Mouse (Mus musculus): ENCODE measurements around the gene Mfsd4a. TPM values are rescaled to one million over a fixed set of nuclear protein-coding genes. Genes with fewer than 3 reads are reported as not detected.
A peak's percentile ranks its signal among the peaks of the same experiment; 100 is the strongest.

Mfsd4a gene
- polyA plus RNA-seq, 1 experiment from 2014 or later: 8.6 TPM

DNA sequence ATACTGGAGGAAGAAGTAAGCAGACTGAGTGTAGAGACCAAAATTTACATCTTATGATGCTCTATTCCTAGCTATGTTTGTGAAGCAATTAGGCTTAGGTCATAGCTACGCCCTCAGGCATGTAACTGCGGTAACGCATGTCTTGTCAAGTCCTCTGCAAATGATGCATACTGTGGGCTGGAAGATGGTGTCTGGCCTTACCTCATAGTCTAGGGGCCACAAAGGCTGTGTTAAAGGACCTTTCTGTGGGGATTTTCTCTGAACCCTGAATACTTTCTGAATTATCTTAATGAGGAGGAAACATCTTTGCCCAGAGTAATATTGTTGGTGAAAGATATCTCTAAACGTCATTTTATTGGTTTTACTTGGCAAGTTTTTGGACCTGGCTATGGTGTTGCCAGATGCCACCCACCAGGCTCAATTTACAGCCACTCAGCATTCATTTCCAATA is 66.0 kb downstream of the Mfsd4a start:
- Histone ChIP-seq H3K4me2 (ENCODE audit: low read depth, severe bottlenecking) (no peak overlapping the region), H3K4me3 (ENCODE audit: low read depth, low read length) (no peak overlapping the region), H3K27ac (replicated peaks; ENCODE audit: low read depth, low read length) (no peak overlapping the region), H3K9me3 (ENCODE audit: control insufficient read depth, low read length) (no peaks in the 10 kb centered on the region), H3K9ac (ENCODE audit: low read length) (no peak overlapping the region), H3K4me1 (ENCODE audit: control insufficient read depth, insufficient read depth, low read length) (no peaks in the 10 kb centered on the region), H3K36me3 (ENCODE audit: control insufficient read depth, insufficient read depth, low read length) (no peaks in the 10 kb centered on the region), H3K27me3 (ENCODE audit: control insufficient read depth, insufficient read depth, low read length) (no peaks in the 10 kb centered on the region)
- 86% methylated on average over 4 of the region's 4 CpGs for WGBS
- no peak for DNase-seq (ENCODE audit: low spot score)
- no peak for ATAC-seq (ENCODE audit: insufficient number of reproducible peaks, low FRiP score, low TSS enrichment, low read depth)

GRCm38 (mm10) chr1:132000506-132000905 is 67.4 kb downstream of the Mfsd4a start:
- no peak overlapping the region for H3K9ac ChIP-seq (ENCODE audit: low read length)
- no peak for ATAC-seq (ENCODE audit: insufficient number of reproducible peaks, low FRiP score, low TSS enrichment, low read depth)
- H3K27ac ChIP-seq (replicated peaks; ENCODE audit: low read depth, low read length): no peak overlapping the region
- no peaks in the 10 kb centered on the region for H3K27me3 ChIP-seq (ENCODE audit: control insufficient read depth, insufficient read depth, low read length)
- no peak overlapping the region for H3K4me2 ChIP-seq (ENCODE audit: low read depth, severe bottlenecking)
- H3K36me3 ChIP-seq (ENCODE audit: control insufficient read depth, insufficient read depth, low read length): no peaks in the 10 kb centered on the region
- H3K9me3 ChIP-seq (ENCODE audit: control insufficient read depth, low read length): no peaks in the 10 kb centered on the region
- no peaks in the 10 kb centered on the region for H3K4me1 ChIP-seq (ENCODE audit: control insufficient read depth, insufficient read depth, low read length)
- DNase-seq (ENCODE audit: low spot score): no peak
- no peak overlapping the region for H3K4me3 ChIP-seq (ENCODE audit: low read depth, low read length)

- no peak overlapping the region for H3K4me2 ChIP-seq (ENCODE audit: low read depth, severe bottlenecking)
- no peak overlapping the region for H3K4me3 ChIP-seq (ENCODE audit: low read depth, low read length)
- H3K36me3 ChIP-seq (ENCODE audit: control insufficient read depth, insufficient read depth, low read length): no peaks in the 10 kb centered on the region
- H3K9ac ChIP-seq (ENCODE audit: low read length): no peak overlapping the region
- no peaks in the 10 kb centered on the region for H3K9me3 ChIP-seq (ENCODE audit: control insufficient read depth, low read length)
- ATAC-seq (ENCODE audit: insufficient number of reproducible peaks, low FRiP score, low TSS enrichment, low read depth) (no peak), DNase-seq (ENCODE audit: low spot score) (peak; percentile 73)
- no peaks in the 10 kb centered on the region for H3K4me1 ChIP-seq (ENCODE audit: control insufficient read depth, insufficient read depth, low read length)
- no peak overlapping the region for H3K27ac ChIP-seq (replicated peaks; ENCODE audit: low read depth, low read length)
- H3K27me3 ChIP-seq (ENCODE audit: control insufficient read depth, insufficient read depth, low read length): no peaks in the 10 kb centered on the region
- 37% methylated on average over 4 of the region's 4 CpGs for WGBS
Observed at GRCm38 (mm10) chr1:131995062-131995461, 72.8 kb downstream of the Mfsd4a start.

DNA sequence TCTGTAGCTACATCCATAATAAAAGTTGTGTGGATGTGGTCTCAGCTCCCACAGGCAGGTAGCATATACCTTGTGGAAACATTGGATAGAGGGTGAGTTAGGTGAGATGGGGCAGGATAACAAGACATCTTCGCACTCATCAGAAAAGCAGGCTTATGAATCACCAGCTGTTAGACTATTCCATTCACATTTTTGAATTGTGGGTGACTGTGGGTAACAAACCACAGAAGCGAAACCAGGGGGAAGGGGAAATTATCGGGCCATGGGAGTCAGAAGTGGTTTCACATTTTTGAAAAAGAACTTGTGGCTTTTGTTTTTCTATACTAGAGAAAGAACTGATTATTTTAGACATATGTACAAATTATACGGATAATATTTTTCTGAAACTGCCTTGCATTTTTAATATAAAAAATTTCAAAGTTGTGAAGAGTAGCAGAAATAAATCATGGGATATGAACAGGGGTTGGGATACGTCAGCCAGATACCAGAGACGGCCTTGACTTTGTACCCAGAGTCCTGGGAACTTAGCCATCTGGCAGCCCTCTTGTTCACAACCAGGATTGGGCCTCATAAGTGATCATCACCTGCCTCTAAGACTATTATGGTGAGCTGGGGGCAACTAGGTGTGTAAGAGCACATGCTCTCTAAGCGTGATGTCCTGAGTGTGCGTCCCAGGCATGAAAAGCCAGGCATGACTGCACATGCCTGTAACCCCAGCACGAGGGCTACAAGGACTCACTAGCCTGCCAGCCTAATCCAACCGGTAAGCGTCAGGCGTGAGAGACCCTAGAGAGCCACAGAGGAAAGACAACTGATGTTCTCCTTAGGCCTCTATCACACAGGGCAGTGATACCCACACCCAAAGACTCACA is 74.5 kb downstream of the Mfsd4a start:
- H3K4me1 ChIP-seq (ENCODE audit: control insufficient read depth, insufficient read depth, low read length): no peaks in the 10 kb centered on the region
- no peaks in the 10 kb centered on the region for H3K9me3 ChIP-seq (ENCODE audit: control insufficient read depth, low read length)
- no peaks in the 10 kb centered on the region for H3K27me3 ChIP-seq (ENCODE audit: control insufficient read depth, insufficient read depth, low read length)
- no peak overlapping the region for H3K9ac ChIP-seq (ENCODE audit: low read length)
- ATAC-seq (ENCODE audit: insufficient number of reproducible peaks, low FRiP score, low TSS enrichment, low read depth): no peak
- H3K36me3 ChIP-seq (ENCODE audit: control insufficient read depth, insufficient read depth, low read length): no peaks in the 10 kb centered on the region
- H3K27ac ChIP-seq (replicated peaks; ENCODE audit: low read depth, low read length): no peak overlapping the region
- H3K4me2 ChIP-seq (ENCODE audit: low read depth, severe bottlenecking): no peak overlapping the region
- DNase-seq (ENCODE audit: low spot score): no peak
- H3K4me3 ChIP-seq (ENCODE audit: low read depth, low read length): no peak overlapping the region
- 86% methylated on average over 12 of the region's 12 CpGs for WGBS

GRCm38 (mm10) chr1:131992561-131993001 is 75.3 kb downstream of the Mfsd4a start:
- no peak overlapping the region for H3K4me2 ChIP-seq (ENCODE audit: low read depth, severe bottlenecking)
- DNase-seq (ENCODE audit: low spot score): no peak
- H3K27me3 ChIP-seq (ENCODE audit: control insufficient read depth, insufficient read depth, low read length): no peaks in the 10 kb centered on the region
- H3K4me1 ChIP-seq (ENCODE audit: control insufficient read depth, insufficient read depth, low read length): no peaks in the 10 kb centered on the region
- ATAC-seq (ENCODE audit: insufficient number of reproducible peaks, low FRiP score, low TSS enrichment, low read depth): no peak
- no peaks in the 10 kb centered on the region for H3K36me3 ChIP-seq (ENCODE audit: control insufficient read depth, insufficient read depth, low read length)
- H3K4me3 ChIP-seq (ENCODE audit: low read depth, low read length): no peak overlapping the region
- no peak overlapping the region for H3K27ac ChIP-seq (replicated peaks; ENCODE audit: low read depth, low read length)
- no peaks in the 10 kb centered on the region for H3K9me3 ChIP-seq (ENCODE audit: control insufficient read depth, low read length)
- 84% methylated on average over 7 of the region's 7 CpGs for WGBS
- no peak overlapping the region for H3K9ac ChIP-seq (ENCODE audit: low read length)

GRCm38 (mm10) chr1:131990083-131990760 is 77.6 kb downstream of the Mfsd4a start:
- DNase-seq (ENCODE audit: low spot score) (no peak), ATAC-seq (ENCODE audit: insufficient number of reproducible peaks, low FRiP score, low TSS enrichment, low read depth) (no peak)
- H3K9me3 ChIP-seq (ENCODE audit: control insufficient read depth, low read length): no peaks in the 10 kb centered on the region
- WGBS: 89% methylated on average over 9 of the region's 9 CpGs
- no peak overlapping the region for H3K4me3 ChIP-seq (ENCODE audit: low read depth, low read length)
- no peaks in the 10 kb centered on the region for H3K4me1 ChIP-seq (ENCODE audit: control insufficient read depth, insufficient read depth, low read length)
- no peak overlapping the region for H3K27ac ChIP-seq (replicated peaks; ENCODE audit: low read depth, low read length)
- H3K27me3 ChIP-seq (ENCODE audit: control insufficient read depth, insufficient read depth, low read length): no peaks in the 10 kb centered on the region
- no peaks in the 10 kb centered on the region for H3K36me3 ChIP-seq (ENCODE audit: control insufficient read depth, insufficient read depth, low read length)
- H3K4me2 ChIP-seq (ENCODE audit: low read depth, severe bottlenecking): no peak overlapping the region
- H3K9ac ChIP-seq (ENCODE audit: low read length): no peak overlapping the region

- H3K4me1 ChIP-seq (ENCODE audit: control insufficient read depth, insufficient read depth, low read length): no peaks in the 10 kb centered on the region
- no peaks in the 10 kb centered on the region for H3K9me3 ChIP-seq (ENCODE audit: control insufficient read depth, low read length)
- no peak overlapping the region for H3K4me3 ChIP-seq (ENCODE audit: low read depth, low read length)
- no peaks in the 10 kb centered on the region for H3K36me3 ChIP-seq (ENCODE audit: control insufficient read depth, insufficient read depth, low read length)
- no peak overlapping the region for H3K9ac ChIP-seq (ENCODE audit: low read length)
- H3K27ac ChIP-seq (replicated peaks; ENCODE audit: low read depth, low read length): no peak overlapping the region
- no peak overlapping the region for H3K4me2 ChIP-seq (ENCODE audit: low read depth, severe bottlenecking)
- no peak for DNase-seq (ENCODE audit: low spot score)
- H3K27me3 ChIP-seq (ENCODE audit: control insufficient read depth, insufficient read depth, low read length): no peaks in the 10 kb centered on the region
- 87% methylated on average over 4 of the region's 4 CpGs for WGBS
- no peak for ATAC-seq (ENCODE audit: insufficient number of reproducible peaks, low FRiP score, low TSS enrichment, low read depth)
Observed at GRCm38 (mm10) chr1:131989476-131989875, 78.4 kb downstream of the Mfsd4a start.

DNA sequence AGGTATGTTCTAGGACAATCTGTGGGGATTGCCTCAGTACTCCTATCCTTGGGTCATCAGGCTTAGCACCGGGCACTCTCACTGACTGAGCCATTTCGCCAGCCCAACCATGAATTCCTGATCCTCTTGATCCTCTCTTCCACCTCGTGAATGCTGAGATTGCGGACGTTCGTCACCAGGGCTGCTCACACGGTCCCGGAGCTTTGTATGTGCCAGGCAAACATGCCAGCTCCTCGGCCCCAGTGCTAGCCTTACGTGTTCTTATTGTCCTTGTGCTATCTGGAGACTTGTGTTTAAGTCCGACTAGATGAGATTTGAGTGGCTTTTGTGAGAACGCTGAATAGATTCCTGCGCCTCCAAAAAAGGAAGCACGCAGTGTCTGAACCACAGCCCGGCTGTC is 80.4 kb downstream of the Mfsd4a start:
- Histone ChIP-seq H3K27me3 (ENCODE audit: control insufficient read depth, insufficient read depth, low read length) (no peaks in the 10 kb centered on the region), H3K36me3 (ENCODE audit: control insufficient read depth, insufficient read depth, low read length) (no peaks in the 10 kb centered on the region), H3K4me1 (ENCODE audit: control insufficient read depth, insufficient read depth, low read length) (no peaks in the 10 kb centered on the region), H3K4me2 (ENCODE audit: low read depth, severe bottlenecking) (no peak overlapping the region), H3K9ac (ENCODE audit: low read length) (no peak overlapping the region), H3K9me3 (ENCODE audit: control insufficient read depth, low read length) (no peaks in the 10 kb centered on the region), H3K4me3 (ENCODE audit: low read depth, low read length) (no peak overlapping the region), H3K27ac (replicated peaks; ENCODE audit: low read depth, low read length) (no peak overlapping the region)
- no peak for ATAC-seq (ENCODE audit: insufficient number of reproducible peaks, low FRiP score, low TSS enrichment, low read depth)
- DNase-seq (ENCODE audit: low spot score): no peak
- WGBS: 81% methylated on average over 15 of the region's 15 CpGs
